Mouse (Mus musculus) spleen, postnatal 10 days (tissue): Measurements from ENCODE around the gene Sec31b.

ENCODE experiments used
- DNase-seq, 2 experiments: peaks; one replicate each; pipeline ENCODE4 v3.0.0; 2021 to 2022; ENCODE audit warnings: low spot score in 2 of 2

Gene Sec31b

GRCm38 (mm10) chr19:44530018-44530417 lies 15.6 kb downstream of the Sec31b start:
- DNase-seq, result no peak

- DNase-seq, result no peak
Measured at GRCm38 (mm10) chr19:44525551-44526205, 20.0 kb downstream of the Sec31b start.

- no peak for DNase-seq
Measured at GRCm38 (mm10) chr19:44519152-44519551, 26.5 kb downstream of the Sec31b start.

- no peak for DNase-seq
Measured at GRCm38 (mm10) chr19:44517996-44518768, 27.5 kb downstream of the Sec31b start.

- no peak for DNase-seq
Measured at GRCm38 (mm10) chr19:44515769-44516168, 29.9 kb downstream of the Sec31b start.

- no peak for DNase-seq
Measured at GRCm38 (mm10) chr19:44514521-44515451, 30.9 kb downstream of the Sec31b start.

GRCm38 (mm10) chr19:44513921-44514482 lies 31.7 kb downstream of the Sec31b start:
- DNase-seq, result no peak

- DNase-seq, result no peak
Measured at GRCm38 (mm10) chr19:44513054-44513833, 32.4 kb downstream of the Sec31b start.

- no peak for DNase-seq
Measured at GRCm38 (mm10) chr19:44512601-44513000, 33.1 kb downstream of the Sec31b start.

GRCm38 (mm10) chr19:44511451-44512231 lies 34.0 kb downstream of the Sec31b start:
- no peak for DNase-seq

GRCm38 (mm10) chr19:44510534-44511175 lies 35.0 kb downstream of the Sec31b start:
- no peak for DNase-seq

- DNase-seq, result no peak
Measured at GRCm38 (mm10) chr19:44502741-44503140, 42.9 kb downstream of the Sec31b start.

GRCm38 (mm10) chr19:44501925-44502324 lies 43.7 kb downstream of the Sec31b start:
- DNase-seq, result no peak

GRCm38 (mm10) chr19:44500240-44500639 lies 45.4 kb downstream of the Sec31b start:
- DNase-seq, result no peak

GRCm38 (mm10) chr19:44498936-44499335 lies 46.7 kb downstream of the Sec31b start:
- no peak for DNase-seq

GRCm38 (mm10) chr19:44496941-44497340 lies 48.7 kb downstream of the Sec31b start:
- DNase-seq, result no peak

- DNase-seq, result no peak
Measured at GRCm38 (mm10) chr19:44496511-44496910, 49.2 kb downstream of the Sec31b start.

- DNase-seq, result no peak
Measured at GRCm38 (mm10) chr19:44493128-44493527, 52.5 kb downstream of the Sec31b start, which contains the start of gene Wnt8b. Gene Wnt8b, plus strand, starts transcription at chr19:44493472.

GRCm38 (mm10) chr19:44487266-44487665 lies 58.4 kb downstream of the Sec31b start:
- DNase-seq, result peak; percentile 14 to 77

GRCm38 (mm10) chr19:44476541-44476940 lies 69.1 kb downstream of the Sec31b start:
- DNase-seq, result no peak
